Mouse (Mus musculus): ENCODE data around the gene Oxsr1. TPM values are rescaled to one million over a fixed set of nuclear protein-coding genes. Genes with fewer than 3 reads are reported as not detected.
"Not testable (repeated sequence)": the region's sequence is repeated elsewhere in the genome, so short reads cannot be mapped to it uniquely, and the experiment has no call there.

The Oxsr1 gene
- 10 to 100 TPM; 49.3 to 49.5 TPM for total RNA-seq (2021)

GRCm38 (mm10) chr9:119322289-119323259 is at the start of gene Oxsr1:
Oxsr1 (minus strand) TSS chr9:119322427.
- DNase-seq, result peak; percentile 99
- intact Hi-C loops (cut with DNase I), result loop anchor here (1.0 kb wide), 1 partner anchor 18 kb away; no protein-coding TSS in a partner anchor

- intact Hi-C loops (cut with DNase I), result no loop called here
- DNase-seq, result no peak
Measured at GRCm38 (mm10) chr9:119371251-119371650, 49.0 kb upstream of the Oxsr1 start.

DNA sequence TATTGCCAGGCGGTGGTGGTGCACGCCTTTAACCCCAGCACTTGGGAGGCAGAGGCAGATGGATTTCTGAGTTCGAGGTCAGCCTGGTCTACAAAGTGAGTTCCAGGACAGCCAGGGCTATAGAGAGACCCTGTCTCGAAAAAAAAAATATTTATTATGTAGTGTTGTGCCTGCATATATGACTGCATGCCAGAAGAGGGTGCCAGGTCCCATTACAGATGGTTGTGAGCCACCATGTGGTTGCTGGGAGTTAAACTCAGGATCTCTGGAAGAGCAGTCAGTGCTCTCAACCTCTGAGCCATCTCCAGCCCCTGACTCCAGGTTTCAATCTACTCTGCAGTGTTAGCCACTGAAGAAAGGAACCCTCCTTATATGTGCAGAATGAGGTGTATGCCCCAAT is 48.5 kb upstream of the Oxsr1 start:
- intact Hi-C loops (cut with DNase I); DNase-seq: not testable (repeated sequence)

DNA sequence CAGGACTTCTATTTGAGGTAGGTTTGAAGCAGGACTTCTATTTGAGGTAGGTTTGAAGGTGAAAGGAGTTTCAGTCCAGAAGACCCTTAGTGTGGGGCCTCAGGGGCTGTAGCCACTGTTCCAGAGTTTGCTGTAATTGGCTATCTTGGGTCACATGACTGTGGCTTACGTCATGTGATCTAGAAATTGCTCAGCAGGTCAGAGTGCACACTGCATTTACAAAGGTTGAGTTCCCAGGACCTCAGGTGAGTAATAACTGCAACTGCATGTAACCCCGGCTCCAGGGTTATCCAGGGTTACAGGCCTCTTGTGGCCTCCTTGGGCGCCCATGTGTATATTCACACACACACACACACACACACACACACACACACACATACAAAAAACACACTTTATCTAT is 46.1 kb upstream of the Oxsr1 start:
- DNase-seq, result no peak
- intact Hi-C loops (cut with DNase I), result no loop called here

- intact Hi-C loops (cut with DNase I), result no loop called here
Measured at GRCm38 (mm10) chr9:119365284-119365683, 43.1 kb upstream of the Oxsr1 start, which contains the start of gene Slc22a14. Slc22a14 (minus strand) TSS chr9:119365553.

GRCm38 (mm10) chr9:119363229-119363628 is 41.0 kb upstream of the Oxsr1 start:
- intact Hi-C loops (cut with DNase I), result no loop called here

More at GRCm38 (mm10) chr9:119365284-119365683, 43.1 kb upstream of the Oxsr1 start, which contains the start of gene Slc22a14:
- no peak for DNase-seq

GRCm38 (mm10) chr9:119361416-119361815 is 39.2 kb upstream of the Oxsr1 start:
- intact Hi-C loops (cut with DNase I), result no loop called here
- no peak for DNase-seq

More at GRCm38 (mm10) chr9:119363229-119363628, 41.0 kb upstream of the Oxsr1 start:
- DNase-seq, result no peak

GRCm38 (mm10) chr9:119358058-119358429 is 35.8 kb upstream of the Oxsr1 start:
- intact Hi-C loops (cut with DNase I), result no loop called here
- no peak for DNase-seq

- intact Hi-C loops (cut with DNase I), result loop anchor here (1.0 to 2.0 kb wide), 2 partner anchors 45 to 73 kb away; partner anchors contain the start of gene Acvr2b
Measured at GRCm38 (mm10) chr9:119357331-119358057, 35.3 kb upstream of the Oxsr1 start, which contains the start of gene Xylb. Xylb (plus strand) TSS chr9:119357381.

DNA sequence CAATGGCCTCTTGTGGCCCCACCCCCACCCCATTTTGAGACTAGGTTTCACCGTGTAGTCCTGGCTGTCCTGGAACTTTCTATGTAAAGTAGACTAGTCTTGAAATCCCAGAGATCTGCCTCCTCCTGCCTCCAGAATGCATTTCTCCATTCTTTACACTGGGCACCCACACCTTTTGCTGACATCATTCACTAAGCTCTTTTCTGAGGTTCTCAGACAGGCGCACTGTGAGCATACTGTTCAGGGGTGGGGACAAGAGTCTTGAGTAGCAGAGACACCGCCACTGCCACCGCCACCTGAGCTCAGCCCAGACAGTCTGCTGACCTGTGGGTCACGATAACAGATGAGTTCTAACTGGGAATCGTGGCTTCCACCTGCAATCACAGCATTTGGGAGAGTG is 33.7 kb upstream of the Oxsr1 start:
- intact Hi-C loops (cut with DNase I), result loop anchor here (2.0 kb wide), 2 partner anchors 47 to 199 kb away; partner anchors contain the start of genes Acaa1b and Acvr2b
- no peak for DNase-seq

More at GRCm38 (mm10) chr9:119357331-119358057, 35.3 kb upstream of the Oxsr1 start, which contains the start of gene Xylb:
- DNase-seq, result peak; percentile 89 to 95

DNA sequence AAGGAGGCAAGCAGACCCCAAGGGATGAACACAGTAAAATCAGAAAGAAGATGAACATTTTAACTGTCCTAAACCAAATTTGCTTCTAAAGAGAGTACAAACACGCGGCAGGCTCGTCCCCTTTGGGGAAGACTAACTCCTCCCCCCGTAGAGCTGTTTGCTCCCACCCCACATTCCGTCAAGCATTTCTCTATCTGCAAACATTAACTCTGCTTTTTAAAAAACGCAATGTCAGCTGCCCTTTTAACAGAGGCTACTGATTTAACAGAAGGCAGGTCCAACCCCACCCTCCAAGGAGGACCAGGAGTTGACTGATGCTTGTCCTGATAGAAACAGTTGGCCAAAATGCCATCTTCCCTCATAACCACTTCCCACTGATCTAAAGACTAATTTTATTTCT is 31.7 kb upstream of the Oxsr1 start:
- intact Hi-C loops (cut with DNase I), result loop anchor here (2.0 kb wide), 1 partner anchor 197 kb away; the partner anchor contains the start of gene Acaa1b
- no peak for DNase-seq

DNA sequence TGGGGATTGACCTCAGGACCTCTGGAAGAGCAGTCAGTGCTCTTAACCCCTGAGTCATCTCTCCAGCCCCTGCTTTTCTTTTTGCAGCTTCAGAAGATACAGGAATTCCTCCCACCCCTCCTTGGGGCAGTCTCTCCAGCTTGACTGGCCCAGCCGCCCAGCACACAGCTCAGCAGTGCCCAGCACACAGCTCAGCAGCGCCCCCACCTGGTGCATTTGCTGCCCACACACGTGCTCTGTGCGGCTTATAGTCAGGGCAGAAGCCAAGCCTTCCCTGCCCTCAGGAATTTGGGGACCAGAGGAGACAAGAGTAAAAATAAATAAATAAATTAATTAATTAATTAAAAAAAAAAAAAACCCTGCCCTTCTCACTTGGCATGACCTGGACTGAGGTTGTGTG is 29.8 kb upstream of the Oxsr1 start:
- intact Hi-C loops (cut with DNase I), result no loop called here
- peak; percentile 76 to 84 for DNase-seq

GRCm38 (mm10) chr9:119350947-119351705 is 28.9 kb upstream of the Oxsr1 start:
- no peak for DNase-seq
- intact Hi-C loops (cut with DNase I), result no loop called here

- no peak for DNase-seq
- intact Hi-C loops (cut with DNase I), result no loop called here
Measured at GRCm38 (mm10) chr9:119350531-119350930, 28.3 kb upstream of the Oxsr1 start.

- DNase-seq, result no peak
- intact Hi-C loops (cut with DNase I), result loop anchor here (10.0 kb wide), 1 partner anchor 422 kb away; the partner anchor contains the start of gene Ctdspl
Measured at GRCm38 (mm10) chr9:119346376-119346775, 24.1 kb upstream of the Oxsr1 start.

- intact Hi-C loops (cut with DNase I), result loop anchor here (5.0 to 10.0 kb wide), 2 partner anchors 418 to 555 kb away; partner anchors contain the start of gene Ctdspl
Measured at GRCm38 (mm10) chr9:119342728-119343127, 20.5 kb upstream of the Oxsr1 start.

DNA sequence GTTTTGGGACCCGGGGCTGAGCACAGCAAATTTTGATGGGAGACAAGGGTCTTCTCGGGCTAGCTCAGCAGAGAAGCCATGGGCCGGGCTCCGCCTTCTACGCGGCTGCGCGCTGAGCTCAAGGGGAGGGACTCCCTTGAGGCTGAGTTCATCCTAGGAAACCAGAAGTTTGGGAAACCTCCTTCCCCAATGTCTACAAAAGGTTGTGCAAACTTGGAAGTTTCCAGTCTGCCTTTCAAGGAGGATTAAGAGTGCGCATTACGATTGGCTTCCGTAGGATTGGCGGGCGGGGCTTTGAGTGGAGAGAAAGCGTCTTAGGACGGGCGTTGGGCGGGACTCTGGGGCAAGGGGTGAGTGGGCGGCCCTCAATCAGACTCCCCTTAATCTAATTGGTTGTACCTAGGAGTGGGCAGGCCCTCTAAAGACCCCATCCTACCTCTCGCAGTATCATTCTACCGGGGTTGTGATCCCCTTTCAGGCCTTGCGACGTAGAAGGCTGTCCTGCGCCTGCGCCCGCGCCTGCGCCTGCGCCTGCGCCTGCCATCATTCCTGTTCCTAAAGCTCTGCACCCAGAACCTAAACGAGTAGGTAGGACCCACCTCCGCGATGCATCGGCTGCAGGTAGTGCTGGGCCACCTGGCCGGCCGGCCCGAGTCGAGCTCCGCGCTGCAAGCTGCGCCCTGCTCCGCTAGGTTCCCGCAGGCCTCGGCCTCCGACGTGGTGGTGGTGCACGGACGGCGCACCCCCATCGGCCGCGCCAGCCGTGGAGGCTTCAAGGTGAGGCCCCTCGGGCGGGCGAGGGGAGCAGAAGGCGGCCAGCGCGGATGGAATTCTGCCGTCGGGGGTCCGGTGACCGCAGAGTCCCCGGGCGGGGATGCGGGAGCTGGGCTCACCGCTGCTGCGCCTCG is 18.9 kb upstream of the Oxsr1 start, which contains the start of gene Myd88:
Gene Myd88 (minus strand): TSS at position 503 of the 908 bp plus-strand sequence.
- intact Hi-C loops (cut with DNase I), result loop anchor here (1.0 to 10.0 kb wide), 3 partner anchors 18 to 556 kb away; partner anchors contain the start of gene Ctdspl

More at GRCm38 (mm10) chr9:119342728-119343127, 20.5 kb upstream of the Oxsr1 start:
- DNase-seq, result no peak

DNA sequence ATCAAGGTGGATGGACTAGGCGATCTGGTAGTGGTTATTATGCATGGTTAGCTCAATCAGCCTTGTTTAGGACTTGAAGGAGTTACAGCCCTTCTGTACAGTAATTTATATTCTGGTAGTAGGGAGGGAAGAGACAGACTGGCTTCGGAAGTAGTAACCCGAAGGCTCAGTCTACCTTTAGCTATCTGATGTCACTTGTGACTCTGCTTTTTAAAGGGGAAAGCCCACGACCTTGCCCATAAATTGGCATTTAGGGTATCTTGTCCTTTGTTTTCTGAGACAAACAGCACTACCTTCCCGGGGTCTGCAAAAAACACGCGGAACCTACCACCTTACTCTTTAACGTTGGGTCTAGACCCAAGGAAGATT is 18.0 kb upstream of the Oxsr1 start:
- peak in 1 of 2 experiments; percentile 25 for DNase-seq
- intact Hi-C loops (cut with DNase I), result loop anchor here (1.0 to 10.0 kb wide), 3 partner anchors 17 to 557 kb away; partner anchors contain the start of gene Ctdspl

More for the DNA sequence above, 18.9 kb upstream of the Oxsr1 start, which contains the start of gene Myd88:
- peak; percentile 91 to 92 for DNase-seq

All from heart, postnatal 36 days (tissue).